Mouse (Mus musculus) lung, postnatal 0 days (tissue): ENCODE data around the gene Diras2.

ENCODE experiments used
- CTCF ChIP-seq: IDR thresholded peaks from 2 replicates; pipeline ENCODE4 v1.5.1; 2016; ENCODE audit warnings: antibody characterized with exemption, mild to moderate bottlenecking
- EP300 ChIP-seq: IDR thresholded peaks from 2 replicates; pipeline ENCODE4 v1.6.1; 2016; ENCODE audit warnings: antibody characterized with exemption, mild to moderate bottlenecking, control low read depth

DNA sequence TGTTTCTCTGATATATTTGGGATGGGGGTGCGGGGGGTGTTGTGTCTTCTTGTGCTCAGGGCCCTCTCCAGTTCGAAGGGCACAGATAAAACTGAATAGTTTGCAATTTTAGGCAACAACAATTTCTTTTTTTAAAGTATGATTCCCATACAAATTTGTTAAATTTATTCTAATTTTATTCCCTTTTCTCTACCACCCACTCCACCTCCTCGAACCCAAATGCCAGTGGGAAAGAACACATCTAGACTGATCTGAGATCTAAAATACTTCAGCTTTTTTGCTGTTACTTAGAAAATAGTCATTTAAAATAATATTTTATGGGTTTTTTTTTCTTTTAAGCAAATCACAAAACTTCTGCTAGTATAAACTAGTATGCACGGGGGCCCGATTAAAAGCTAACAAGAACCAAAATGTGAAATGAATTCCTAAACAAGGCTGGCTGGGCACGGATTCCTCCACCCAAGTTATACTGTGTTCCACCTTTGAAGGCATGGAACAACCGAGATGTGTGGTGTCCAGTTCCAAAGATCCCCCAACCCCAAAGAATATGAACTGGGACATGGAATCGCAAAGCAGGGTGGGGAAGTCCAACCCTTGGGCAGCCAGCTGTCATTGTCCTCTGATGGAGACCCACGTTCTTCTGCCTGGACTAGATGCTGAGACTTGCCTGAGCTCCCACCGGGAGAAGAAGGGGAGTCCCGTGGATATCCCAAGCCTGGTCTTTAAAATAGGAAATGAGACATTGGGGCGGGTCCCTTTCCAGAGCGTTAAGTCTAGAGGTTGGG, 1.7 kb downstream of the Diras2 start:
- no peak for TF ChIP-seq CTCF
- TF ChIP-seq EP300 = no peak
